Mouse (Mus musculus): ENCODE results near the gene Ppp1r13l. TPM values are rescaled to one million over a fixed set of nuclear protein-coding genes. Genes with fewer than 3 reads are reported as not detected.

The Ppp1r13l gene
- 1.5 TPM for total RNA-seq (2023)

GRCm38 (mm10) chr7:19359299-19359891 lies at the start of gene Ppp1r13l, which contains the start of gene Cd3eap:
TSS of gene Ppp1r13l (plus strand) at chr7:19359749.
TSS of gene Cd3eap (minus strand) at chr7:19359483.

GRCm38 (mm10) chr7:19309884-19310641 lies 49.5 kb upstream of the Ppp1r13l start, which contains the start of gene Fosb:
TSS of gene Fosb (minus strand) at chr7:19310051.

GRCm38 (mm10) chr7:19344237-19344847 lies 15.2 kb upstream of the Ppp1r13l start, which contains the start of gene Ercc1:
TSS of gene Ercc1 (plus strand) at chr7:19344778.

GRCm38 (mm10) chr7:19381377-19382165 lies 22.0 kb downstream of the Ppp1r13l start, which contains the start of gene Ercc2:
TSS of gene Ercc2 (plus strand) at chr7:19382010.

GRCm38 (mm10) chr7:19403731-19404296 lies 44.3 kb downstream of the Ppp1r13l start, which contains the start of gene Klc3:
TSS of gene Klc3 (minus strand) at chr7:19404104.

GRCm38 (mm10) chr7:19404476-19404875 lies 44.9 kb downstream of the Ppp1r13l start, which contains the start of gene Ckm:
TSS of gene Ckm (plus strand) at chr7:19404776.

Other genes starting within 250 kb of the Ppp1r13l start
- not detected for gene Gm4969, start 241.4 kb upstream of the Ppp1r13l start, total RNA-seq (2023)
- 22.5 TPM for gene Fbxo46, start 239.9 kb upstream of the Ppp1r13l start, total RNA-seq (2023)
- 14.9 TPM for gene Qpctl, start 210.5 kb upstream of the Ppp1r13l start, total RNA-seq (2023)
- gene Snrpd2, start 210.0 kb upstream of the Ppp1r13l start, total RNA-seq (2023): 85.5 TPM
- not detected for gene Gipr, start 193.6 kb upstream of the Ppp1r13l start, total RNA-seq (2023)
- 21.9 TPM for gene Eml2, start 183.3 kb upstream of the Ppp1r13l start, total RNA-seq (2023)
- not detected for gene Gpr4, start 147.2 kb upstream of the Ppp1r13l start, total RNA-seq (2023)
- gene Opa3, start 131.4 kb upstream of the Ppp1r13l start, total RNA-seq (2023): 42.7 TPM
- gene Vasp, start 87.9 kb upstream of the Ppp1r13l start, total RNA-seq (2023): 277 TPM
- 0.89 TPM for gene Ppm1n, start 79.7 kb upstream of the Ppp1r13l start, total RNA-seq (2023)
- gene Rtn2, start 77.1 kb upstream of the Ppp1r13l start, total RNA-seq (2023): not detected
- gene Fosb, start 49.7 kb upstream of the Ppp1r13l start, total RNA-seq (2023): 869 TPM
- 55.4 TPM for gene Ercc1, start 15.0 kb upstream of the Ppp1r13l start, total RNA-seq (2023)
- gene Cd3eap, start 266 bp upstream of the Ppp1r13l start, total RNA-seq (2023): 15.5 TPM
- 74.3 TPM for gene Ercc2, start 22.3 kb downstream of the Ppp1r13l start, total RNA-seq (2023)
- 7.1 TPM for gene Klc3, start 44.4 kb downstream of the Ppp1r13l start, total RNA-seq (2023)
- not detected for gene Ckm, start 45.0 kb downstream of the Ppp1r13l start, total RNA-seq (2023)
- gene Mark4, start 99.1 kb downstream of the Ppp1r13l start, total RNA-seq (2023): 34.7 TPM
- gene Exoc3l2, start 103.6 kb downstream of the Ppp1r13l start, total RNA-seq (2023): not detected
- 4.1 TPM for gene Bloc1s3, start 148.6 kb downstream of the Ppp1r13l start, total RNA-seq (2023)
- 25.3 TPM for gene Trappc6a, start 148.6 kb downstream of the Ppp1r13l start, total RNA-seq (2023)
- gene Nkpd1, start 158.1 kb downstream of the Ppp1r13l start, total RNA-seq (2023): not detected
- gene Ppp1r37, start 203.3 kb downstream of the Ppp1r13l start, total RNA-seq (2023): 61.6 TPM
- 0.83 TPM for gene Zfp296, start 217.5 kb downstream of the Ppp1r13l start, total RNA-seq (2023)
- 52.5 TPM for gene Gemin7, start 217.8 kb downstream of the Ppp1r13l start, total RNA-seq (2023)
- 84.2 TPM for gene Clasrp, start 244.7 kb downstream of the Ppp1r13l start, total RNA-seq (2023)